Mouse (Mus musculus) lung, adult 2 months (tissue): Measurements from ENCODE around the gene Olig1. TPM values are rescaled to one million over a fixed set of nuclear protein-coding genes. Genes with fewer than 3 reads are reported as not detected.
A peak's percentile ranks its signal among the peaks of the same experiment; 100 is the strongest.

ENCODE experiments used
- DNase-seq: peaks from one replicate; pipeline ENCODE4 v3.0.0; 2022
- H3K4me1 ChIP-seq: fragments of 200-500 bp; 2 replicates; pipeline ENCODE4 v1.6.1; 2011; ENCODE audit warnings: low read length; ENCODE audit not compliant: control insufficient read depth, insufficient read depth
- H3K4me3 ChIP-seq: fragments of 200-500 bp; replicated peaks from 2 replicates; pipeline ENCODE3; 2011; ENCODE audit warnings: low read depth, mild to moderate bottlenecking, control low read depth, low read length; ENCODE audit errors: extremely low read depth
- CTCF ChIP-seq: fragments of 200-500 bp; IDR thresholded peaks from 2 replicates; pipeline ENCODE4 v1.5.1; 2011; ENCODE audit warnings: mild to moderate bottlenecking, low read length, control low read depth; ENCODE audit not compliant: insufficient read depth
- POLR2A ChIP-seq: fragments of 200-500 bp; IDR thresholded peaks from 2 replicates; pipeline ENCODE4 v1.6.1; 2011; ENCODE audit warnings: low read depth, mild to moderate bottlenecking, control low read depth, low read length, borderline replicate concordance; ENCODE audit errors: extremely low read depth
- WGBS: fragments of 180-500 bp; shearing (Covaris S2); methylation state at CpG from one replicate; pipeline ENCODE4 v1.1.7; 2018; 5-methylcytosine and 5-hydroxymethylcytosine counted together
- polyA plus RNA-seq: library from polyadenylated mRNA; depleted of rRNA; stranded (reverse); fragments of >200 nt; gene quantifications from 2 replicates; pipeline ENCODE4 v1.2.3, GENCODE M21; 2012; rRNA removed

Olig1 gene
- polyA plus RNA-seq, 1 experiment, result 0.05 TPM

DNA sequence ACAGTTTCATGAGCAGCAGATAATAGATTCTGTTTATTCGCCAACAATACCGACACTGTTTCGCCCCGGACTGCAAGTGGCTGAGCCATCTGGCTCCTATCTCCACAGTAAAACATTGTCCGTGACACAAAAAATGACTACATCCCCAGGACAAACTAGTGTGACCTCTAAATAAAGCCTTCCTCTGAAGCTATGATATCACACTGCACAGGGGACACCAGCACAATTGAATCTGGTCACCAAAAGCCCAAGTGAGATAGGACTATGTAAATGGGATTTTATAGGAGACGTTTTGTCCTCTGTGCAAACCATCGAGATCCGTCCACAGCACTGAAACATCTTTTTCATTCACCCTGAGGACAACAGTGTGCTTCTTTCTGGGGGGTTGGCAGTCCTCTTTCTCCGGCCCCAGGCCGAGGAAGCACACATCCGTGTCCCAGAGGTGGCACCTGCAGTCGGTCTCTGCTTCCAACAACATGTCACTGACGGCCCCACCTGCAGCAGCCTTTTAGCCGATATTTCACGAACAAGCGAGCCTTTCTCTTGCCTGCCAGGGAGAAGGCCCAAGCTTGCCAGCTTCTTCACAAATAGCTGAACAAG is 36.0 kb downstream of the Olig1 start:
- no peak for DNase-seq
- 79% methylated on average over 16 of the region's 16 CpGs for WGBS
- Histone ChIP-seq H3K4me1 (no peaks in the 10 kb centered on the region), H3K4me3 (no peak overlapping the region)
- TF ChIP-seq POLR2A (no peak), CTCF (no peak)

DNA sequence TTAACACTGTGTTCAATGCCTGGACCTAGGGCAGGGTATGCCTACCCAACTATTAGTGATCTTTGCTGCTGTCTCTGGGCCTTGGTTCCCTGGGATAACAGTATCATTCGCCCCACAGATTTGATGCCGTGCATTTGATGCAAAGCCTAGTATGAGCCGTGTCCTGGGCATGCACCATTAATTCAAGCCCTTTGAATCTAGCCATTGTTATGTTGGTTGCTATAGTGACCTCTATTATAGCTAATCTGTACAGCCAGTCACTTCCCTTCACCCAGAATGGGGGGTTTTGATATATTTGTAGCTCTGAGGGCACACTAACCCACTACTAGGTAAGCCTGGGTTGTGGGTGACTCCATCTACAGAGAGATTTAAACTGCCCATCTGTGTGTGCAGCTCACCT is 40.3 kb downstream of the Olig1 start:
- no peak for DNase-seq
- WGBS, result 85% methylated on average over 3 of the region's 3 CpGs
- Histone ChIP-seq H3K4me3 (no peak overlapping the region), H3K4me1 (peaks cover 2% of the 10 kb centered on the region; the same call in 1 of the 2 replicates)
- TF ChIP-seq CTCF, result no peak
- TF ChIP-seq POLR2A, result no peak

DNA sequence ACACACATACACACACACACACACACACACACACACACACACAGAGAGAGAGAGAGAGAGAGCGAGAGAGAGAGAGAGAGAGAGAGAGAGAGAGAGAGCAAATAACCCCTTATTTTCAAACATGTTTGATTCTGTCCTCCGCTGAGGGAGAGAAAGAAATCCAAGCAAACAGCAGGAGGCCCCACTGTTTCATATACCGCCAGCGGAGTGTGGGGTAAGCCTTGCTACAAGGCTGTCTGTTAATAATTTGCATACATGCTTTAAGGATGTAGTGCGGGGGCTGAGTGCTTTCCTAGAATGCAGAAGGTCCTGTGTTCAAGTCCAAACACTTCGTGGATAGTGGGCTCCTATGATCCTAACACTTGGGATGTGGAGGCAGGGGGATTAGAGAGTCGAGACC is 43.3 kb downstream of the Olig1 start:
- WGBS, result 63% methylated on average over 7 of the region's 7 CpGs
- TF ChIP-seq POLR2A (no peak), CTCF (no peak)

DNA sequence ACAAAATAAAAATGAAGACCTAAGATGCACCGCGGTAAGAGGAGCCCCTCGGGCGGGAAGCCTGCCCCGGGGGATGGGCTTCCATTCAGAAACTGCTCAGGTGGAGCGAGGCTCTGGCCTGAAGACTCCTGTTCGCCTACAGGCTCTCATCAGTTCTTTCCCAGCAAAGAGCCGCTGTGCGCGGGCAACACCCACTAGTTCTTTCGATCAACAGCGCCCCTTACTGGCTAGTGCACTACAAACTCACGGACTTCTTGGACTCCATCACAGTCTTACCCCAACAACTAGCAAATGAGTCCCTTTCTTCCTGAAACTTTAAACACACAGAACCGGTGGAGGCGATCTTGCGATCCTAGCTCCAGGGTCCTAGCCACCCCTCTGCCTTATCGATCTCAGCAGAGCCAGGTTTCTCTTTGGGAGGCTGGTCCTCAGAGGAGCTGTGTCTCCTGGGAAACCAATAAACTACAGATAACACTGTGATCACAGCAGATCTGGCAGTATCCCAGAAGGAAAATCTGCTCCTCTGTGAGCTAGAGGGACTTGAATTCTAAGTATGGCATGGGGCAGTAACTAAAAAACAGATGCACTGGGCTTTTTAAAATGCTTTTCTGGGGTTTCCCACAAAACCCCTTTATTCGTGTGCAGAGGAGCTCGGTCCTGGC is 44.7 kb downstream of the Olig1 start:
- no peak overlapping the region for H3K4me3 ChIP-seq
- peaks cover 2% of the 10 kb centered on the region; the same call in 1 of the 2 replicates for H3K4me1 ChIP-seq
- TF ChIP-seq CTCF, result peak; percentile 57
- TF ChIP-seq POLR2A, result no peak
- 8% methylated on average over 19 of the region's 19 CpGs for WGBS
- peak; percentile 46 for DNase-seq

More for the DNA sequence above, 43.3 kb downstream of the Olig1 start:
- DNase-seq, result no peak
- Histone ChIP-seq H3K4me1 (peaks cover 2% of the 10 kb centered on the region; the same call in 1 of the 2 replicates), H3K4me3 (no peak overlapping the region)

DNA sequence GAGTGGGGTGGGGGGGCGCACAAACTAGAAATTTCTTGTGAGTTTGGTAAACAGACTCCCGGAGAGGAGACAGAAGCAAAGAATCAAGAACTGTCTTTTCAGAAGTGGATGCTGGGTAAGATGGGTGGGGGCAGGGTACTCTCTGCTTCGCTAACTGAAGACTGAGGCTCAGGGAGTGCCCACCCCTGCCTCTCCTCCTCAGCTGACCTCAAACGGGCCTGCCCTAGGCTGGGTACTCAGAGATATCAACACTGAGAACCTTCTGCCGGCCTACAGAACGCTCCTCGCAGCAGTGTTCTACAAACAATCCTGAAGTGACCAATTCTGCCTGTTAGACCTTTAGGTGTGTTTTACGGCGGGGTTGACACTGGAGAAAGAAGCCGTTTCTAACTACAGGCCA is 50.6 kb downstream of the Olig1 start:
- WGBS, result 50% methylated on average over 10 of the region's 10 CpGs
- Histone ChIP-seq H3K4me3 (no peak overlapping the region), H3K4me1 (no peaks in the 10 kb centered on the region)
- TF ChIP-seq CTCF (no peak), POLR2A (no peak)
- no peak for DNase-seq

DNA sequence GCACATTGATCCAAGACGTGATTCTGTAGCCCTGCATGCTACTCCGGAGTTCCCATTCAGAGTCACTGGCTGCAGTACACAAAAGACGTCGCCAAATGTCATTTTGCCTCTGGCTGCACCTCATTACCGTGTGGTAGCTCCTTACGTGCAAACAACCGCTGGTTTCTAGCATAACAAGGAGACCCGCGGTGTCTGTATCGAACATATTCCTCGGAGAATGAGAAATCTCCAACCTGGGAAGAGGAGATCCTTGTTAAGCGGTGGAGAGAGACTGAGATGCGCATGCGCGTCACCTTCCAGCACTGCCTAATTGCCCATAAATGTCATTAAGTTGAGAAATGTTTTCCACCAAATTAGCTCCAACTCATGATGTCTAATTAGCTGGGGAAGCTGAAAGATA is 51.0 kb downstream of the Olig1 start:
- no peak overlapping the region for H3K4me3 ChIP-seq
- no peak for DNase-seq
- no peaks in the 10 kb centered on the region for H3K4me1 ChIP-seq
- WGBS, result 63% methylated on average over 15 of the region's 15 CpGs
- TF ChIP-seq CTCF (no peak), POLR2A (no peak)

Other genes with a start within 250 kb of the Olig1 start
- 12.2 and 21.7 TPM in 2 replicates for gene Paxbp1, start 225.2 kb upstream of the Olig1 start, polyA plus RNA-seq
- 0.23 and 0.30 TPM in 2 replicates for gene 4932438H23Rik, start 174.7 kb upstream of the Olig1 start, polyA plus RNA-seq
- gene Olig2, start 44.3 kb upstream of the Olig1 start, polyA plus RNA-seq, result not detected in 2 replicates
- gene Ifnar2, start 103.0 kb downstream of the Olig1 start, polyA plus RNA-seq, result 91.2 and 96.3 TPM in 2 replicates
- gene Gm21970, start 121.9 kb downstream of the Olig1 start, polyA plus RNA-seq, result not detected in 2 replicates
- 46.5 and 53.1 TPM in 2 replicates for gene Il10rb, start 136.4 kb downstream of the Olig1 start, polyA plus RNA-seq
- gene Ifnar1, start 215.5 kb downstream of the Olig1 start, polyA plus RNA-seq, result 25.0 and 29.7 TPM in 2 replicates